Mouse (Mus musculus) central nervous system, embryonic 18 days (tissue): ENCODE measurements around the gene Gm5148. TPM values are rescaled to one million over a fixed set of nuclear protein-coding genes. Genes with fewer than 3 reads are reported as not detected.

Experiments used
- polyA plus RNA-seq: library from polyadenylated mRNA; depleted of rRNA; stranded (reverse); fragments of >200 nt; gene quantifications from 2 replicates; pipeline ENCODE4 v1.2.3, GENCODE M21; 2012; rRNA removed

The Gm5148 gene
- polyA plus RNA-seq: 13.8 and 14.6 TPM in 2 replicates

GRCm38 (mm10) chr3:37724171-37724804, at the start of gene Gm5148:
Gene Gm5148 (minus strand): TSS chr3:37724490.

Other genes starting within 250 kb of the Gm5148 start
- 14.4 and 15.3 TPM in 2 replicates for gene Spry1, start 84.5 kb downstream of the Gm5148 start, polyA plus RNA-seq